8 mouse cellular contexts compared by ENCODE assay signal in the genomic region with DNA sequence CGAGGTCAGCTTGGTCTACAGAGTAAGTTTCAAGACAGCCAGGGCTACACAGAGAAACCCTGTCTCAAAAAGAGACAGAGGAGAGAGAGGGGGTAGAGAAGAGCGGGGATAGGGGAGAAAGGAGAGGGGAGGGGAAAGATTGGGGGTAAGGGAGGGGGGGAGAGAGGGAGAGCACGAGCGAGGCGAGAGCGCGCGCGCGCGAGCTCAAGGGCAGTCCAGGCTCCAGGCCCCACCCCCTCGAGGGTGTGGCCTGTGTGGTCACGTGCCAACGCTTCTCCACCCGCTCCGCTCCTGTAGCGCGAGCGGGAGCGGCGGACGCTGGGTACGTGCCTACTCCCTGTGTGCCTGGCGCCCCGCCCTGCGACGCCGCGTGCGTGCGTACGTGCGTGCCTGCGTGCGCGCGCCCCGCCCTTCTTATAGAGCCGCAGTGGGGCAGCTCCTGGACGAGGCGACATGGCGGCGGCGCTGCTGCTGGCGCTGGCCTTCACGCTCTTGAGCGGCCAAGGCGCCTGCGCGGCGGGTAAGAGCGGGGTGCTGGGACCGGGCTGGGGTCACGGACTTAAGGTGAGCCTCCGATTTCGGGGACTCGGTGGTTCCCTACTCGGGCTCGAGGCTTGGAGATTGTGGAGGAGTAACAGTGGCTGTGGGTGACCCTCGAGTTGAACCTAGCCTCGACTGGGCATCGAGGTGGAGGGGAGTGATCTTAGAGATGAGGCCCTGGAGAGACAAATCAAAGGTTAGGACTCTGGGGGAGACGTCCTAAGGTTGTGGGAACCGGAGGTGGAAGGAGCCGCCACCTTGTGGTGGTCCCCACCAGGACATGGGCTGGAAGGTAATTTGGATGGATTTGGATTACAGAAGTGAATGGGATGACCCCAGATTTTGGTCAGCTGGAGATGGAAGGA. TPM values are rescaled to one million over a fixed set of nuclear protein-coding genes. Genes with fewer than 3 reads are reported as not detected.
DNase-seq lines count a peak whose midpoint lies in the region; ATAC-seq and TF ChIP-seq lines count a peak whose summit lies in the region.

A gene (plus strand): TSS at position 427 of the 905 bp plus-strand sequence.

- WGBS in forebrain, embryonic 16.5 days: under 1% methylated on average over 54 of the region's 65 CpGs
- WGBS in lung, embryonic 14.5 days: under 1% methylated on average over 65 of the region's 65 CpGs
- 0% methylated on average over 65 of the region's 65 CpGs for WGBS in olfactory bulb, adult 2 months
- under 1% methylated on average over 60 of the region's 65 CpGs for WGBS in thymus, adult 2 months

- peak within 1 kb of the TSS; percentile 84 to 98 for H3K4me3 ChIP-seq in ES-E14 (ENCODE audit: insufficient read depth in 1 of 2, low read depth in 1 of 2, low read length in 2 of 2, poor library complexity in 1 of 2, severe bottlenecking in 1 of 2)
- peak within 1 kb of the TSS; percentile 59 for H3K4me3 ChIP-seq in forebrain, embryonic 16.5 days (replicated peaks; ENCODE audit: low read length)
- peak within 1 kb of the TSS; percentile 99 for H3K4me3 ChIP-seq in layer of hippocampus, adult 2 months
- H3K4me3 ChIP-seq in lung, embryonic 14.5 days (ENCODE audit: low read depth, low read length): peak within 1 kb of the TSS; percentile 81
- H3K4me3 ChIP-seq in olfactory bulb, adult 2 months (ENCODE audit: insufficient read depth, low read depth, low read length): peak within 1 kb of the TSS; percentile 87
- H3K4me3 ChIP-seq in thymus, adult 2 months (ENCODE audit: control insufficient read depth, insufficient read depth, low read length): peak within 1 kb of the TSS; percentile 69

- in situ Hi-C loops in ES-E14 (cut with MboI; ENCODE audit: low sequenced_read_pairs in 2 of 2, unreplicated experiment in 2 of 2): no loop called here

- ATAC-seq in forebrain, embryonic 16.5 days: peak; percentile 95
- ATAC-seq in lung, embryonic 14.5 days (ENCODE audit: insufficient read depth): peak; percentile 95

- TF ChIP-seq POLR2A in olfactory bulb, adult 2 months (IDR thresholded peaks at IDR 0.05; ENCODE audit: insufficient read depth, low read depth, low read length): peak; percentile 98
- TF ChIP-seq POLR2A in thymus, adult 2 months (IDR thresholded peaks at IDR 0.05; ENCODE audit: control insufficient read depth, extremely low read depth, insufficient read depth, low read length, poor library complexity): peak; percentile 97

- H3K9me3 ChIP-seq in ES-E14 (ENCODE audit: control insufficient read depth, insufficient read depth, low read depth, low read length): no peaks in the 10 kb centered on the region
- H3K9me3 ChIP-seq in forebrain, embryonic 16.5 days (ENCODE audit: control insufficient read depth, low read length): no peaks in the 10 kb centered on the region
- no peaks in the 10 kb centered on the region for H3K9me3 ChIP-seq in lung, embryonic 14.5 days (ENCODE audit: low read depth, low read length)

- peaks cover 9 to 25% of the 10 kb centered on the region in 2 experiments; a peak in 3 of 4 replicates for H3K4me1 ChIP-seq in ES-E14 (ENCODE audit: control insufficient read depth in 2 of 2, insufficient read depth in 2 of 2, low read length in 2 of 2, poor library complexity in 1 of 2)
- peaks cover 29% of the 10 kb centered on the region for H3K4me1 ChIP-seq in forebrain, embryonic 16.5 days (replicated peaks; ENCODE audit: control insufficient read depth, insufficient read depth, low read length)
- H3K4me1 ChIP-seq in lung, embryonic 14.5 days (ENCODE audit: insufficient read depth): peaks cover 9% of the 10 kb centered on the region
- peaks cover 37% of the 10 kb centered on the region for H3K4me1 ChIP-seq in olfactory bulb, adult 2 months (ENCODE audit: control insufficient read depth, insufficient read depth, low read length)
- H3K4me1 ChIP-seq in thymus, adult 2 months (replicated peaks; ENCODE audit: control insufficient read depth, insufficient read depth, low read length): peaks cover 21% of the 10 kb centered on the region

- peak within 1 kb of the TSS; percentile 67 for H3K4me2 ChIP-seq in forebrain, embryonic 16.5 days (ENCODE audit: low read length)
- H3K4me2 ChIP-seq in lung, embryonic 14.5 days: peak within 1 kb of the TSS; percentile 77

- TF ChIP-seq CTCF in layer of hippocampus, adult 2 months (conservative IDR thresholded peaks at IDR 0.05): peak; percentile 76
- peak; percentile 74 for TF ChIP-seq CTCF in lung, embryonic 14.5 days (IDR thresholded peaks at IDR 0.05; ENCODE audit: low read depth)
- TF ChIP-seq CTCF in olfactory bulb, adult 2 months (IDR thresholded peaks at IDR 0.05; ENCODE audit: insufficient read depth, low read depth, low read length): peak; percentile 33; the same call in 1 of the 2 replicates
- no peak for TF ChIP-seq CTCF in thymus, adult 2 months (IDR thresholded peaks at IDR 0.05; ENCODE audit: borderline replicate concordance, control insufficient read depth, extremely low read depth, insufficient read depth, low read length, poor library complexity)

- intact Hi-C loops in heart, postnatal 36 days (cut with DNase I): no loop called here

- peak within 1 kb of the TSS; percentile 85 for H3K27ac ChIP-seq in ES-E14 (ENCODE audit: insufficient read depth, low read depth, low read length, poor library complexity, severe bottlenecking)
- peak within 1 kb of the TSS; percentile 58 for H3K27ac ChIP-seq in forebrain, embryonic 16.5 days (ENCODE audit: low read length)
- peak within 1 kb of the TSS; percentile 93 for H3K27ac ChIP-seq in layer of hippocampus, adult 2 months
- H3K27ac ChIP-seq in lung, embryonic 14.5 days (ENCODE audit: low read depth): peak within 1 kb of the TSS; percentile 88
- peak within 1 kb of the TSS; percentile 88 for H3K27ac ChIP-seq in olfactory bulb, adult 2 months (ENCODE audit: insufficient read depth, low read depth, low read length)
- H3K27ac ChIP-seq in thymus, adult 2 months (ENCODE audit: control insufficient read depth, insufficient read depth, low read length): no peak within 1 kb of the TSS

- H3K9ac ChIP-seq in ES-E14 (ENCODE audit: insufficient read depth, low read depth, low read length, poor library complexity, severe bottlenecking): peak within 1 kb of the TSS; percentile 93
- H3K9ac ChIP-seq in forebrain, embryonic 16.5 days (replicated peaks; ENCODE audit: low read depth, low read length): peak within 1 kb of the TSS; percentile 76
- peak within 1 kb of the TSS; percentile 94 for H3K9ac ChIP-seq in lung, embryonic 14.5 days

- no peaks in the 10 kb centered on the region for H3K27me3 ChIP-seq in forebrain, embryonic 16.5 days (replicated peaks; ENCODE audit: control insufficient read depth, insufficient read depth, low read length)
- H3K27me3 ChIP-seq in lung, embryonic 14.5 days (ENCODE audit: insufficient read depth, low read length): no peaks in the 10 kb centered on the region
- no peaks in the 10 kb centered on the region for H3K27me3 ChIP-seq in thymus, adult 2 months (ENCODE audit: control insufficient read depth, insufficient read depth, low read length)

- peaks cover 19% of the 10 kb centered on the region for H3K36me3 ChIP-seq in ES-E14 (ENCODE audit: control insufficient read depth, insufficient read depth, low read length, poor library complexity, severe bottlenecking)
- no peaks in the 10 kb centered on the region for H3K36me3 ChIP-seq in forebrain, embryonic 16.5 days (ENCODE audit: control insufficient read depth, insufficient read depth)
- peaks cover 32% of the 10 kb centered on the region for H3K36me3 ChIP-seq in lung, embryonic 14.5 days (ENCODE audit: insufficient read depth)
- H3K36me3 ChIP-seq in thymus, adult 2 months (ENCODE audit: control insufficient read depth, insufficient read depth, low read length): no peaks in the 10 kb centered on the region

- peak; percentile 98 for DNase-seq in ES-E14 (ENCODE audit: low read depth, low spot score)
- DNase-seq in cerebellum, adult 11-12 months: peak; percentile 99
- peak; percentile 98 for DNase-seq in heart, postnatal 36 days
- peak; percentile 99 for DNase-seq in layer of hippocampus, adult 2 months (ENCODE audit: low spot score in 2 of 2)
- peak; percentile 100 for DNase-seq in lung, embryonic 14.5 days
- peak; percentile 98 for DNase-seq in thymus, adult 2 months

TF ChIP-seq in ES-E14, 5 proteins besides CTCF, POLR2A, EP300 and RAD21:
- no peak for TF ChIP-seq CHD2 (IDR thresholded peaks at IDR 0.05; ENCODE audit: low read depth, low read length)

RNA-seq across cellular contexts. Expression of the gene that starts here (rescaled TPM):
- total RNA-seq in ES-E14 (2012; rRNA removed): 858 and 1,196 TPM in 2 replicates
- 726 and 729 TPM in 2 replicates for polyA plus RNA-seq in forebrain, embryonic 16.5 days (2015; fragmentation: Nextera tagmentation; extraction: Ambion mirVana)
- total RNA-seq in heart, postnatal 36 days (2021): 1,000 to 10,000 TPM; 1,389 to 1,395 TPM
- 100 to 1,000 TPM; 538 TPM for total RNA-seq in layer of hippocampus, adult 2 months (2021)
- polyA plus RNA-seq in lung, embryonic 14.5 days (2014; fragmentation: Nextera tagmentation; extraction: Ambion mirVana): 842 and 871 TPM in 2 replicates
- not detected in 2 replicates for polyA plus RNA-seq in olfactory bulb, adult 2 months (2012; ENCODE audit: insufficient read depth, insufficient read length, low replicate concordance, missing spikeins)
- 345 and 396 TPM in 2 replicates for polyA plus RNA-seq in thymus, adult 2 months (2012; rRNA removed)
